Mouse (Mus musculus): Measurements from ENCODE around the gene Vmn2r55.
"Not testable (repeated sequence)": the region's sequence is repeated elsewhere in the genome, so short reads cannot be mapped to it uniquely, and the experiment has no call there.

Vmn2r55 gene

GRCm38 (mm10) chr7:12684903-12685302, at the start of gene Vmn2r55:
Gene Vmn2r55, minus strand, starts transcription at chr7:12685003.
- not testable (repeated sequence) for DNase-seq

- DNase-seq = not testable (repeated sequence)
These were observed 44.6 kb downstream of the Vmn2r55 start, which contains the start of gene Vmn2r54 for GRCm38 (mm10) chr7:12640219-12640618. Gene Vmn2r54, minus strand, starts transcription at chr7:12640319.

- DNase-seq = no peak
These were observed 76.1 kb downstream of the Vmn2r55 start, which contains the start of gene Vmn2r53 for GRCm38 (mm10) chr7:12608688-12609087. Gene Vmn2r53, minus strand, starts transcription at chr7:12608788.

All from kidney, adult 18-20 months (tissue).